Mouse (Mus musculus): ENCODE results near the gene Zfp2.
A peak's percentile ranks its signal among the peaks of the same experiment; 100 is the strongest.

The Zfp2 gene

GRCm38 (mm10) chr11:50915671-50916320 is at the start of gene Zfp2:
Zfp2 (minus strand) TSS chr11:50916165.
- peak; percentile 96 for DNase-seq

GRCm38 (mm10) chr11:50964886-50965285 is 48.9 kb upstream of the Zfp2 start:
- no peak for DNase-seq

- DNase-seq, result no peak
These were observed 37.7 kb upstream of the Zfp2 start, which contains the start of gene Prop1 for GRCm38 (mm10) chr11:50953665-50954064. Prop1 (minus strand) TSS chr11:50953765.

GRCm38 (mm10) chr11:50952290-50952689 is 36.3 kb upstream of the Zfp2 start:
- no peak for DNase-seq

GRCm38 (mm10) chr11:50943506-50943905 is 27.5 kb upstream of the Zfp2 start, which contains the start of gene 4933414I15Rik:
4933414I15Rik (minus strand) TSS chr11:50943765.
- no peak for DNase-seq

DNA sequence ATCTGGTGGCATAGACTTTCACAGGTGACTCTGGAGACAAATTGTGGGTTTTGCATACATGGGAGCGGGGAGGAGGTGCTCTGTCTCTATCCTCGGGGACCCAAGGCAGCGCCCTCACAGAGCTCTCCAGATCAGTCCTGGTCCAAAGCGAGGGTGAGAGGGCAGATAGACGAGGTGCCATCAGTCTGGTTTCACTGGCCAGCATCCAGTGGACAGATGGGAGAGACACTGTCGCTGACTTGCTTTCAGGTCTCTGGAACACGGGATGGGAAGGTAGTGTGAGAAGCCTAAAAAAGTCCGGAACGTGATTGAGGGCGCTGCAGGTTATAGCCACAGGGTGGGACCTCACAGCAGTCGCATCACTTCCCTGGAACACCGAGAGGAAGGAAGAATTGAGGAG is 26.4 kb upstream of the Zfp2 start:
- peak; percentile 58 to 59 for DNase-seq

- DNase-seq, result peak; percentile 66 to 80
These were observed 23.8 kb upstream of the Zfp2 start for GRCm38 (mm10) chr11:50939621-50940366.

DNA sequence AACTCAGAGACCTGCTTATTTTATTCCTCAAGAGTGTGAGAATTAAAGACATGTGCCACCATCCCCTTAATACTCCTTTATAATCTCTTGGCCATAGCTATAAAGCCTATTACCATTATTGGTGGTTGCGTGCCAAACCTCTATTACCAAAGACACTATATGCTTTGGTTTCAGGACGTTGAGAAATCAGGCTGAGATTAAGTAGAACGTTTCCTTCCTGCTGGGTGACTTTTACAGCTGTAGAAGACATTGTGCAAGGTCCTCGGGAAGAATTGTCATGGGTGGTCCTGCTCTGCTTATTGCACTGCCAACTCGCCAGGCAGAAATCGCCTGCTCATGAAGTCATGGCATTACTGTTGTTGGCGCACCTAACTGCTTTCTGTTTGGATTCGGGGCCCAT is 22.5 kb upstream of the Zfp2 start:
- DNase-seq, result no peak

GRCm38 (mm10) chr11:50932040-50932439 is 16.1 kb upstream of the Zfp2 start:
- DNase-seq, result no peak

- peak; percentile 93 to 96 for DNase-seq
These were observed 15.5 kb upstream of the Zfp2 start, which contains the start of gene Zfp354b for GRCm38 (mm10) chr11:50931451-50931866. Zfp354b (minus strand) TSS chr11:50931633.

DNA sequence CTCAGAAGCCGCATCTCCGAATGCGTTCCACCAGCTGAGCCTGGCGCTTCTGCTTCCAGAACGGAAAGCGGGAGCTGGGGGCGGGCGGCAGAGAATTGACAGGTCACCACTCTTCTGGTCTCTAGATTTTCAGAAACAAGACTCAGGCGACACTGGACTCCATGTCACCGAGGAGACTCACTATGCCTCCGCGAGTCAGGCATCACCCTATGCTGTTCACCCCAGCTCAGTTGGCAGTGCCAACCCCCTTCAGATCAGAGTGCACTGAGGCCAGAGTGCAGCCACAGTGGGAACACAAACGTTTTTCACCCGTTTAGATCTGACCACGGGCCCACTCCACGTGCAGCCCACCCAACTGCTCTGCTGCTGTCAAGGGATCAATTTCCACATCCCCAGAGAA is 15.1 kb upstream of the Zfp2 start:
- DNase-seq, result no peak

DNA sequence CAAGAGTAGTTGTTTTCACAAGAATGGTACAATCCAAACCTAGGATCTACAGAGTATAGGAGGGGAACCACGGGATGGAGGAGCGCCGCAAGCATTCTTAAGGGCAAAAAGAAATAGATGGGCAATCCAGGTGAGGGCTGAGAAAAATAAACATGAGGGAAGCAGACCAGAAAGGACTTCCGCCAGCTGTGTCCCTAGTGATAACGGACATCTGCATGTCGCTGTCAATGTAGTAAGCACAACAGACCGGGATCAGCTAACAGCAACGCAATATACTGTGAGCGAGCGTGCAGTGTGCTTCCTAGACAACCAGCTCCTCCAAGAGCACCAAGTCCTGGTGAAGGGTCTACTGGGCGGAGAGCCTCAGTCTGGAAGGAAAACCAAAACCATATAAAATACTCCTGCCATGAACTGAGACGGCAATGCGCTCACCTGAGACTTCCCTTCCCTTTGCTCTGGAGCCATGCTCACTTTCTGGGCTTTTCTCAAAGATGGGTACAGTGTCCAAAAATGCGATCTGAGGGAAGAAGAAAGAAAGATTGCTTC is 14.6 kb upstream of the Zfp2 start:
- DNase-seq, result peak in 1 of 2 experiments; percentile 21

- DNase-seq, result no peak
These were observed 1.5 kb downstream of the Zfp2 start for GRCm38 (mm10) chr11:50914461-50914860.

DNA sequence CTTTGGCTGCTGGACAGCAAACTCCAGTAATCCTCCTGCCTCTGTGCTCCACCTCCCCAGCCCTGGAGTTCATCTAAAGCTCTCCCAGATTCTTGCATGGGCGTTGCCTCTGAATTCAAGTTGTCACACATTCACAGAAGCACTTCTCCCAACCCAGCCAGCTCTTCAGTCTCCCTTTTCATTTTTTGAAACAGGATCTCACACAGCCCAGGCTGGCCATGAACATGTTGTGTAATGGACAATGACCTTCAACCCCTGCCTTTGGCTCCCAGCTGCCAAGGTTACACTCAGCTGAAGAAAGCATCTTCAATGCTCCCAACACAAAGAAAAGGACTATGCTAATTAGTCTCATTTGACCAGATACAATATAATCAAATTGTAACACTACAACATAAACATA is 2.7 kb downstream of the Zfp2 start:
- DNase-seq, result no peak

GRCm38 (mm10) chr11:50908136-50908535 is 7.8 kb downstream of the Zfp2 start:
- no peak for DNase-seq

DNA sequence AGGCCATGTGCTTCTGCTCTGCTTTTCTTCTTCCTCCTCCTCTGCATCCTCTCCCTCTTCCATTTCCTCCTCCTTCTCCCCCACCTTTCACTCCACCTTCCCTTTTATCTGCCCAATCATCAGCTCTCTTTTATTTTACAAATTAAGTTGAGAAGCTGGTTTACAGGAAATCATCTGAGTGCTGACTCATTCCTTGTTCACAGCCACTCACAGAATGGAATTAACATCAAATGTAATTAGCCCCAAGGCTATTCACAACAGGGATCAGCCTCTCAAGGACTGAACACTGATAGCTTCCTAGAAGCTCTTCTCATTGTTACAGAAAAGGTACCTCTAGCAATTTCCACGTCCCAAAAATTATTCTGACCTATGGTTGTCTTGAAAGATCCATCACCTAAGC is 18.6 kb downstream of the Zfp2 start:
- DNase-seq, result no peak

- no peak for DNase-seq
These were observed 23.5 kb downstream of the Zfp2 start for GRCm38 (mm10) chr11:50892441-50892840.

- DNase-seq, result peak; percentile 93 to 96
These were observed 28.4 kb downstream of the Zfp2 start, which contains the start of gene Zfp454 for GRCm38 (mm10) chr11:50887390-50888128. Zfp454 (minus strand) TSS chr11:50887651.

- DNase-seq, result peak; percentile 42 to 45
These were observed 29.1 kb downstream of the Zfp2 start for GRCm38 (mm10) chr11:50886933-50887293.

- peak; percentile 49 to 59 for DNase-seq
These were observed 29.6 kb downstream of the Zfp2 start for GRCm38 (mm10) chr11:50886231-50886932.

GRCm38 (mm10) chr11:50883756-50884155 is 32.2 kb downstream of the Zfp2 start:
- DNase-seq, result no peak

- no peak for DNase-seq
These were observed 37.3 kb downstream of the Zfp2 start for GRCm38 (mm10) chr11:50878641-50879040.

Data from cerebellum, postnatal 10 days (tissue).